Mouse (Mus musculus) embryonic stem cell, embryonic (primary cell): ENCODE measurements around the gene Ntf5.

Experiments
- CTCF ChIA-PET, 4 experiments: fragments of 300-600 bp in 2 of 4; fragments of 350-600 bp in 2 of 4; sonication (Branson Sonifier 250); formaldehyde crosslinking; loops; one replicate each; lab custom pipeline; 2022; ENCODE audit warnings: inconsistent platforms in 2 of 4; lab: Charles Lee
- POLR2A ChIA-PET, 4 experiments: fragments of 300-600 bp in 2 of 4; fragments of 350-600 bp in 2 of 4; sonication (Branson Sonifier 250); formaldehyde crosslinking; loops; one replicate each; lab custom pipeline; 2022; ENCODE audit warnings: antibody characterized with exemption in 4 of 4, inconsistent platforms in 1 of 4; lab: Charles Lee

The Ntf5 gene

DNA sequence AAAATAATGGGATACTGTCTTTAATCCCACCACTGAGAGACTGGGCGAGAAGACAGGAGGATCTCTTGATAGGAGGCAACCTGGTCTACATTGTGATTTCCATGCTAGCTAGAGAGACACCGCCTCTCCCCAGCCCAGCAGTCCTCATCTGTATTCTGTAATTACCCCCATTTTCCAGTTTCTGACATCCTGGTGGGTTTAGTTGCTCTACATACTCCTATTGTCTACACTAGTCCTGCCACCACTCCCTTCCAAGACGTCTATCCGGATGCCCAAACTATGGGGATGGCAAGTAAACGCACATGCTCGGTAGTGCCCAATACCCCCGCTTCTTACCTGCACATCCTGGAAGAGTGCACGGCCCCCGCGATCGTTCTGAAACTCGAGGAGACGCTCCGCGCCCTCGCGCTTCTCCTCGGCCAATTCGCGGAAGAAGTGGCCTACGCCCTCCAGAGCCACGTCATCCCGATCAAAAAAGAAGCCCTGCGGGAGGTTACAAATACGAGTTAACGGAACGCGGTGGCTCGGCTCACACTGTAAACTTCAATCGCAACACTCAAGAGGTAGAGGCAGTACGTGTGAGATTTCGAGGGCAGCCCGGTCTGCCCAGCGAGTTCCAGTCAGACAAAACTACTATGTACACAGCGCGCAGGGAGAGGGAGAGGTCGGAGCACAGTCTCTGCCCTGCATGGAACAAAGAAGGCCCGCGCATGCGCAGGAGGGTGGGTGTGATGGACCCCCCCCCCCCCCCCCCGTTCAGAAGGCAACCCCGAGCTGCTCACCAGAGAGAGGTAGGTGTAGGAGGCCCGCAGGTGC lies 45.5 kb downstream of the Ntf5 start:
- CTCF ChIA-PET: interaction anchor here in 2 of 4 experiments (1.0 kb wide), 2 partner anchors 24 to 55 kb away, joined by 3 read pairs; partner anchors contain the start of gene Gys1 (in 1 of the 2)
- POLR2A ChIA-PET: interaction anchor here (0.6 to 4.7 kb wide), 192 partner anchors 7 to 529 kb away, joined by 3 to 102 read pairs (median 6); partner anchors contain the start of genes Plekha4 (in 4 of the 4), Ppp1r15a (in 4 of the 4), Bax (in 3 of the 4) and Dhdh (in 3 of the 4)

DNA sequence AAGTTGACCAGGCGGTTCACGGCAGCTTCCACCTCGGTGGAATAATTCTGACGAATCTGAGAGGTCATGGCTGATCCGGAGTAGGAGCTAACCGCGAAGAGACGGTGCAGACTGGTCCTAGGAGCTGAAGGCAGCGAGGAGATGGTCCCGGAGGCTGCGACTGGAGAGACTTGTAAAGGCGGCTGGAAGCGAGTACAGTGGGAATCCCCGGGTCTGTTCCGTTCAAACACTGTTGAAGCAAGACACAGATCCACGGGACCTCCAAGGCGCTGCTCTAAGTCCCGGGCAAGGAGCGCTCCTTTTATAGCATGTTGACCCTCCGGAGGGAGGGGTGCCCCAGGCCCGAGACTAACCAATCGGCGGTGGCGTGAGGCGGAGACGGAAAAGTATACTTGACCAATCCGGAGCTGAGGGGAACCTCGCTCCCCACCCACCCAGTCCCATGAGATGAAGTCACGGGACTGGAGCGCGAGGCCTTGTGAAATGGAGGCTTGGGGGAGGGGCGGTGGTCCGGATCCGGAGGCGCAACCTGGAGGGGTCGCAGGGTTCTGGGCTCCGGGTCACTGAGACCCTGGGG lies 46.2 kb downstream of the Ntf5 start, which contains the start of gene Ftl1:
Gene Ftl1 (minus strand): TSS at position 321 of the 577 bp plus-strand sequence.
- POLR2A ChIA-PET: interaction anchor here (0.6 to 4.7 kb wide), 240 partner anchors 8 to 752 kb away, joined by 3 to 102 read pairs (median 5); partner anchors contain the start of genes Plekha4 (in 4 of the 4), Ppp1r15a (in 4 of the 4), Gys1 (in 3 of the 4) and Ppfia3 (in 3 of the 4)
- CTCF ChIA-PET: interaction anchor here in 2 of 4 experiments (0.6 to 1.0 kb wide), 2 partner anchors 12 to 25 kb away, joined by 3 read pairs; partner anchors contain the start of gene Gys1 (in 1 of the 2)

DNA sequence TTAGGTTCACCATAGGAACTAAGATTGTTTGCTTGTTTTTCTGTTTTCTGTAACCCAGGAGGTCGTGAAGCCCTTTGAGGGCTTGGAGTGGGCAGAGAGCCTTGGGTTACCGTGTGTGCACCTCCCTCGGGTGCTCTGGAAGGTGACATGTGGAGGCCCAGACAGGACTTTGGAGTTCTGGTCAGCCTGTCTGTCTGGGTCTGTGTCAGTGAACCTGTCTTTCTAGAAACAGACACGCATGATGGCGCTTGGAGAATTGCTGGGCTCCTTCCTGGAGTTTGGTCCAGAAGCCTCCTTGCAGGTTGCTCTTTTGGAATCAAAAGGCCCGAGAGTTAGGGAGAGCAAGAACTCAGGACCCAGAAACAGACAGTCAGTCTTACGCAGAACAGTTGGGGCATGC lies 46.9 kb downstream of the Ntf5 start:
- ChIA-PET CTCF (interaction anchor here in 3 of 4 experiments (0.6 to 1.0 kb wide), 3 partner anchors 13 to 26 kb away, joined by 3 read pairs; partner anchors contain the start of gene Gys1 (in 2 of the 3)), POLR2A (interaction anchor here (0.6 to 7.3 kb wide), 263 partner anchors 8 to 753 kb away, joined by 3 to 102 read pairs (median 5); partner anchors contain the start of genes Gys1 (in 3 of the 4), Plekha4 (in 3 of the 4), Ppfia3 (in 3 of the 4) and Ppp1r15a (in 3 of the 4))

DNA sequence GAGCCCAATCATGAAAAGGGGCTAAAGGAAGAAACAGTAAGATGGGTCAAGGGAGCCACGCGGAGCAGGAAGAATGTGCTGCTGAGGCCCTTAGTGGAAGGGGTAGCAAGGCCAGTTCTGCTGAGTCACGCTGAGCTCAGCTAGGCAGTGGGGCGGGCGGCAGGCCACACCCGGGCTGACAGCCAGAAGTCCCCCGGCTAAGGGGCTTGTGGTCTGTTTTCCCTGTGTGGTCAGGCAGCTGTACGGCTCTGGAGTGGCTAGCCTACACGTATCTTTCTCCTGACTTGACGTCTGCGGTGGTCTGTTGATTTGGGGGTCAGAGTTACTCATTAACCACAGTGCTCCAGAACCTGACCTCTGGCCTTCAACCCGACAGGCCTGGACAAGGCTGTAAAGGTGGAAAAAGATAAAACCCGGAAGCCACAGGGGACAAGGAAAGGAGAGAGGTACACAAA lies 47.4 kb downstream of the Ntf5 start:
- ChIA-PET POLR2A (interaction anchor here (0.6 to 7.3 kb wide), 52 partner anchors 9 to 854 kb away, joined by 3 to 97 read pairs (median 5); partner anchors contain the start of genes Gys1 (in 3 of the 4), Bcat2 (in 2 of the 4), Plekha4 (in 2 of the 4) and Ppp1r15a (in 2 of the 4)), CTCF (interaction anchor here in 2 of 4 experiments (0.5 to 1.0 kb wide), 2 partner anchors 11 to 27 kb away, joined by 3 to 4 read pairs; partner anchors contain the start of gene Gys1 (in 1 of the 2))

DNA sequence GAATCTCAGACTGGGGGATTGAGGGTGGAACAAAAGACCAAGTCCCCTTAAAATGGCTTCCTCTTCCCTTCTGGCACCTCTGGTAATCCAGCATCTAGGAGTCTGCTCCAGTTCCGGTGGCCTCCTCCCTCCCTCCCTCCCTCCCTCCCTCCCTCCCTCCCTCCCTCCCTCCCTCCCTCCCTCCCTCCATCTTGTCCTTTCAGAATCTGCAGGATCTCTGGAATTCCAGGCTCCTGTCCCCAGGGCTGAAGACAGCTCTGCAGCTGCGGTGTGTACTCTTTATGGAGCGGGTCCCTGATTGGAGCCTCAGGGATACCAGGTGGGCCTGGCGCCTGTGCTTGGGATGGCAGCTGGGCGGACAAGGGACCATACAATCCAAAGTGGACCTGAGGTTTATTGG lies 47.8 kb downstream of the Ntf5 start:
- POLR2A ChIA-PET: interaction anchor here (0.5 to 7.3 kb wide), 70 partner anchors 9 to 855 kb away, joined by 3 to 97 read pairs (median 4); partner anchors contain the start of genes Gys1 (in 3 of the 4), Bcat2 (in 2 of the 4), Plekha4 (in 2 of the 4) and Ppp1r15a (in 2 of the 4)

DNA sequence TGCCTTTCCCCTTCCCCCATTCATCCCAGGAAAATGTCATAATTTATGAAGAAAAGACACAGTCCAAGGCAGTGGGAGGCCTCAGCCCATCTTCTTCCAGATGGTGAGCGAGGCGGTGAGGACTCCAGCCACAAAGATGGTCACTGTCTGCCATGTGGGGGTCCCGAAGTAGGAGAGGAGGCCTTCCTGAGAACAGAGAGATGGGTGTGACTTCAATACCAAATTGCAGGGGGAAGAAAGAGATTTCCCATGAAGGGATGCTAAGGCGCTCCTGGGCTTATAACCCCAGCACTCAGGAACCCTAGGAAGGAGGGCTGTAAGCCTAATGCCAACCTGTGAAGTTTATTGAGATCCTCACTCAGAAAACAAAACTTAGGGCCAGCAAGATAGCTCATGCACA lies 48.3 kb downstream of the Ntf5 start:
- ChIA-PET CTCF (interaction anchor here in 2 of 4 experiments (0.6 to 1.2 kb wide), 4 partner anchors 9 to 52 kb away, joined by 3 to 8 read pairs (median 4); partner anchors contain the start of gene Ruvbl2 (in 1 of the 2)), POLR2A (interaction anchor here in 3 of 4 experiments (0.5 to 7.3 kb wide), 72 partner anchors 9 to 871 kb away, joined by 3 to 97 read pairs (median 4); partner anchors contain the start of genes Bcat2 (in 2 of the 3), Gys1 (in 2 of the 3), Plekha4 (in 2 of the 3) and Ppp1r15a (in 2 of the 3))

More for the DNA sequence above, 47.8 kb downstream of the Ntf5 start:
- CTCF ChIA-PET: interaction anchor here in 2 of 4 experiments (0.5 to 1.2 kb wide), 4 partner anchors 9 to 27 kb away, joined by 3 to 4 read pairs (median 4); partner anchors contain the start of gene Gys1 (in 1 of the 2)

DNA sequence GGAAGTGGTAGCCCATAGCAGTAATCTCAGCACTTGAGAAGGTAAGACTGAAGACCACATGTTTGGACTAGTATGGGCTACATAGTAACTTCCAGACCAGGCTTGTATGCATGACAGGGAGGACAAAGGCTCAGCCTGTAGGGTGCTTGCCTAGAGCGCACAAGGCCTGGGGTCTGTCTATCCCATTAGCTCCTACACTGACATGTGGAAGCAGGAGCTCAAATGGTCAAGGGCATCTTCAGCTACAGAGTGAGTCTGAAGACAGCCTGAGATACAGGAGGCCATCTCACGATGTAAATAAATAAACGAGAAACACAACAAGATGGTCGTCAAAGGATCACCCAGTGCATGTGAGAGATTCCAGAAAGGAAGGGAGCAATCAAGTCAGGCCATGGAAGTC lies 48.8 kb downstream of the Ntf5 start:
- CTCF ChIA-PET: interaction anchor here in 2 of 4 experiments (0.6 to 1.2 kb wide), 4 partner anchors 8 to 52 kb away, joined by 3 to 8 read pairs (median 4); partner anchors contain the start of gene Ruvbl2 (in 1 of the 2)
- POLR2A ChIA-PET: interaction anchor here in 3 of 4 experiments (0.5 to 7.3 kb wide), 63 partner anchors 8 to 872 kb away, joined by 3 to 97 read pairs (median 5); partner anchors contain the start of genes Bcat2 (in 2 of the 3), Gys1 (in 2 of the 3), Nucb1 (in 2 of the 3) and Plekha4 (in 2 of the 3)

DNA sequence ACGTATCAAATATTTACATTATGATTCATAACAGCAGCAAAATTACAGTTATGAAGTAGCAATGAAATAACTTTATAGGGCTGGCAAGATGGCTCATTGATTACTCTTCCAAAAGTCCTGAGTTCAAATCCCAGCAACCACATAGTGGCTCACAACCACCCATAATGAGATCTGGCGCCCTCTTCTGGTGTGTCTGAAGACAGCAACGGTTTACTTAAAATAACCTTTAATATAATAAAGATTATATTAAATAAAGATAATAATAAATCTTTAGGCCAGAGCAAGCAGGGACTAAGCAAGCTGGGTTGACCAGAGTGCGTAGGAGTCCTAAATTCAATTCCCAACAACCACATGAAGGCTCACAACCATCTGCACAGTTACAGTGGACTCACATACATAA lies 49.4 kb downstream of the Ntf5 start:
- CTCF ChIA-PET: interaction anchor here in 3 of 4 experiments (0.7 to 1.2 kb wide), 4 partner anchors 14 to 186 kb away, joined by 3 to 5 read pairs (median 3); partner anchors contain the start of gene Ruvbl2 (in 1 of the 3)
- POLR2A ChIA-PET: interaction anchor here in 3 of 4 experiments (0.6 to 7.3 kb wide), 60 partner anchors 8 to 872 kb away, joined by 3 to 97 read pairs (median 6); partner anchors contain the start of genes Bcat2 (in 2 of the 3), Dhdh (in 2 of the 3), Gys1 (in 2 of the 3) and Nucb1 (in 2 of the 3)

DNA sequence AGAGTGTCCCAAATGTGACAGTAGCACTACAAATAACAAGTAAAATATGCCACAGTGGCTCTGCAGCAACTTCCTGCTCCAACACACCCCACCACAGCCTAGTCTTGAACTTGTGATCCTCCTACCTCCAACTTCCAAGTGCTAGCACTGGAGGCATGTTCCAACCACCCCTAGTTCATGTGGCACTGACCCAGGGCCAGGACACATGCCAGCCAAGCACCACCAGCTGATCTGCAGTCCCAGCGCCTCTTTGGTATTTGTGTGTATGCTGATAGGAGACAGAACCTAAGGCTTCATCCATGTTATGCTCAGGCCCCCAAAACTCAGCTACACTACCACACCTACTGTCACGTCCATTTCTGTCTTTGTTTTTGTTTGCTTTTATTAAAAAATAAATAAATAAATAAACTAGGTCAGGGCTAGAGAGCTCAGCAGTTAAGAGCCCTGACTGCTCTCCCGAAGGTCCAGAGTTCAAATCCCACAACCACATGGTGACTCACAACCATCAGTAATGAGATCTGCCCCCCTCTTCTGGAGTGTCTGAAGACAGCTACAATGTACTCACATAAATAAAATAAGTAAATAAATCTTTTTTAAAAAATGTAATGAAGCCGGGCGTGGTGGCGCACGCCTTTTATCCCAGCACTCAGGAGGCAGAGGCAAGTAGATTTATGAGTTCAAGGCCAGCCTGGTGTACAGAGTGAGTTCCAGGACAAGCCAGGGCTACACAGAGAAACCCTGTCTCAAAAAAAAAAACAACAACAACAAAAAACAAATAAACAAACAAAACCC lies 50.7 kb downstream of the Ntf5 start:
- ChIA-PET CTCF (interaction anchor here in 2 of 4 experiments (1.0 to 3.7 kb wide), 3 partner anchors 13 to 16 kb away, joined by 3 to 17 read pairs (median 5); no protein-coding TSS in a partner anchor), POLR2A (interaction anchor here in 3 of 4 experiments (0.6 to 7.3 kb wide), 56 partner anchors 7 to 1126 kb away, joined by 3 to 97 read pairs (median 5); partner anchors contain the start of genes Bcat2 (in 2 of the 3), Gys1 (in 2 of the 3), Nucb1 (in 2 of the 3) and Plekha4 (in 2 of the 3))

DNA sequence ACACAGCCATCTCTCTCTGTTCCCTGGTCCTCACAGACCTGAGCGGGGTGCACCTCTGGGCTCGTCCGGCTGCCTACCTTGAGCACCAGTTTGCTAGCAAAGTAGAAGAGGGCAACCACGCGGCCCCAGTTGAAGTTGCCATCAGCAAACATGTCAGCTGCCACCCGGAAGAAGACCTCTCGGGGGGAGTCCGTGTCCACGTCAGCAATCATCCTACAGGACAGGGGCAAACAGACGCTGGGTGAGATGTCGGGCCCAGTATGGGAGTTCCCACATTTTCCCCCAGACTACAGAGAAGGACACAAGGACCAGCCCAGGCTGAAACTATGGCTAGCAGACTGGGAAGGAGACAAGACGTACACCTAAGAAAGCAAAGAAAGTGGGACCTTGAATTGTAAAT lies 51.6 kb downstream of the Ntf5 start:
- CTCF ChIA-PET: interaction anchor here (0.5 to 3.7 kb wide), 18 partner anchors 8 to 217 kb away, joined by 3 to 17 read pairs (median 3); partner anchors contain the start of genes Gys1 (in 1 of the 4), Kcna7 (in 1 of the 4), Plekha4 (in 1 of the 4) and Ppp1r15a (in 1 of the 4)
- POLR2A ChIA-PET: interaction anchor here (0.6 to 7.3 kb wide), 110 partner anchors 8 to 1127 kb away, joined by 3 to 97 read pairs (median 6); partner anchors contain the start of genes Plekha4 (in 3 of the 4), Ppp1r15a (in 3 of the 4), Snrnp70 (in 3 of the 4) and Bcat2 (in 2 of the 4)

DNA sequence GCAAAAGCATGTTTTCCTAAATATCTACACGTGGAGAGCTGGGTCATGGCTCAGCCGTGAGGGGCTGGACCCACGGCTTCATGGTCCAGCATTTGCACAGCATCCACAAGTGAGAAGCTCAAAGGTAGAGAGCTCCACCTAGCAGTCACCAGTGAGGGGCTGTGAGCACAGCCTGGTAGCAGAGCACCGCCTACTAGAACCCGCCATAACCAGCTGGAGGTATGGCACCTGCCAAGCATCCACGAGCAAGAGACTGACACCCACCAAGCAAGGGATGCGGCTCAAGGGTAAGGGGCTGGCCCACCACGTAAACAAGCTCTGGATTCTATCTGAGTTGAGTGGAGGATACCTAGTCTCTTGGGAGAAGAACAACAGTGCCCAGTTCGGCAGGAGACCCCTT lies 52.1 kb downstream of the Ntf5 start:
- POLR2A ChIA-PET: interaction anchor here (0.6 to 7.3 kb wide), 124 partner anchors 8 to 650 kb away, joined by 3 to 97 read pairs (median 5); partner anchors contain the start of genes Gys1 (in 3 of the 4), Plekha4 (in 3 of the 4), Ppp1r15a (in 3 of the 4) and Snrnp70 (in 3 of the 4)
- CTCF ChIA-PET: interaction anchor here (0.5 to 3.7 kb wide), 22 partner anchors 9 to 217 kb away, joined by 3 to 17 read pairs (median 3); partner anchors contain the start of genes Gys1 (in 2 of the 4), Kcna7 (in 1 of the 4), Ntf5 (in 1 of the 4) and Plekha4 (in 1 of the 4)

DNA sequence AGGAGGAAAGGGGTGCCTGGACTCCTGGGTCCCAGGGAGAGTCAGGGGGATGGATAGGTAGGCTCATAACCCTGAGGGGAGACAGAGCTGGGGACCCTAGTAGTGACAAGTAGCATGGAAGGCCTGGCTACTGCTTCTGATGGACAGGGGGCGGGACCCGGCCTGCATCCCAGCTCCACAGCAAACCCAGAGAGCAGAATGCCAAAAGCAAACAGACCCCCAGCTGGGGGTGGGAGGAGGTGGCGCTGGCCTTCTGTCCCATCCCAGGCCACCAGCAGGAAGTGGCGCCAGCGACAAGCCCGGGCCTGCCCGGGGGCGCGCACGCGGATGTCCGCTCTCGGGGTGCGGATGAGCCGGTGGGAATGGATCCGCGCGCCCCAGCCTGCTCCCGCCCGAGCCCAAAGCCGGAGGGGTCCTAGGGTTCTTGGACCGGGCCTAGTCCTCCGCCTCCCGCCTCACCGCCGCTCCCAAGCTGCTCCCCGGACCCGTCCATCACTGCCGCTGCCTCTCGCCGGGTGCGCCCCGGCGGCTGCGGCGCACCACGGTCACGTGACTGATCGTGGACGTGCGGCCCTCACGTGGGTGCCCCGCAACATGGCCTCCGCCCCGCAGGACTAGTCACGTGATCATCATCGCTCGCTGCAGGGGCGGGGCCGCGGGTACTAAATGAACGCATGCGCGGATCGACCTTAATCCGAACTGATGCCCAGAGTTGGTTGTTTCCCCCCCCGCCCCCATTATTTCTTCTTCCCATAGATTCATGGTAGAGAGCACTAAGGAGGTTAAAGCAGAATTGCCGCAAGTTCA lies 53.0 kb downstream of the Ntf5 start, which contains the start of gene Bax:
Gene Bax (minus strand): TSS at position 616 of the 807 bp plus-strand sequence.
- CTCF ChIA-PET: interaction anchor here (0.6 to 3.7 kb wide), 24 partner anchors 8 to 652 kb away, joined by 3 to 17 read pairs (median 4); partner anchors contain the start of genes Gys1 (in 2 of the 4), Plekha4 (in 1 of the 4) and Ppp1r15a (in 1 of the 4)
- POLR2A ChIA-PET: interaction anchor here (0.6 to 7.3 kb wide), 133 partner anchors 8 to 651 kb away, joined by 3 to 97 read pairs (median 5); partner anchors contain the start of genes Gys1 (in 3 of the 4), Plekha4 (in 3 of the 4), Ppp1r15a (in 3 of the 4) and Snrnp70 (in 3 of the 4)
